Mouse (Mus musculus) hindbrain, embryonic 16.5 days (tissue): ENCODE measurements around the gene Gtpbp1. TPM values are rescaled to one million over a fixed set of nuclear protein-coding genes. Genes with fewer than 3 reads are reported as not detected.

ENCODE experiments used
- ATAC-seq: fragments of 200-750 bp; cut with Nextera tagmentation; 2 replicates; pipeline ENCODE4 v1.8.0; 2017; ENCODE audit warnings: moderate TSS enrichment, moderate library complexity
- H3K27ac ChIP-seq: fragments of 300-500 bp; sonication (generic); 2 replicates; pipeline ENCODE4 v1.5.1; 2014; ENCODE audit warnings: low read depth, mild to moderate bottlenecking, control low read depth, low read length, moderate library complexity
- H3K27me3 ChIP-seq: fragments of 300-500 bp; sonication (generic); replicated peaks from 2 replicates; pipeline ENCODE4 v1.6.1; 2014; ENCODE audit warnings: low read length; ENCODE audit not compliant: control insufficient read depth, insufficient read depth
- H3K36me3 ChIP-seq: fragments of 300-500 bp; sonication (generic); 2 replicates; pipeline ENCODE4 v1.6.1; 2014; ENCODE audit warnings: mild to moderate bottlenecking, low read length, moderate library complexity, mixed read lengths; ENCODE audit not compliant: control insufficient read depth, insufficient read depth
- H3K4me1 ChIP-seq: fragments of 300-500 bp; sonication (generic); 2 replicates; pipeline ENCODE4 v1.6.1; 2014; ENCODE audit warnings: low read depth, low read length; ENCODE audit not compliant: control insufficient read depth, insufficient read depth
- H3K4me2 ChIP-seq: fragments of 300-500 bp; sonication (generic); 2 replicates; pipeline ENCODE4 v1.6.1; 2014; ENCODE audit warnings: mild to moderate bottlenecking, low read length, control low read depth, moderate library complexity
- H3K4me3 ChIP-seq: fragments of 300-500 bp; sonication (generic); 2 replicates; pipeline ENCODE4 v1.5.1; 2014; ENCODE audit warnings: mild to moderate bottlenecking, low read length, control low read depth, moderate library complexity
- H3K9ac ChIP-seq: fragments of 300-500 bp; sonication (generic); 2 replicates; pipeline ENCODE4 v1.6.1; 2014; ENCODE audit warnings: low read depth, mild to moderate bottlenecking, control low read depth, low read length, moderate library complexity
- H3K9me3 ChIP-seq: fragments of 300-500 bp; sonication (generic); 2 replicates; pipeline ENCODE4 v1.6.1; 2014; ENCODE audit warnings: mild to moderate bottlenecking, low read length, moderate library complexity; ENCODE audit not compliant: control insufficient read depth
- WGBS: fragments of 180-500 bp; shearing (Covaris S2); extraction: QIAGEN DNeasy Blood & Tissue Kit; methylation state at CpG from one replicate; pipeline ENCODE4 v1.1.7; 2014; 5-methylcytosine and 5-hydroxymethylcytosine counted together
- polyA plus RNA-seq: library from polyadenylated mRNA; unstranded; fragments of >200 nt; fragmentation: Nextera tagmentation; extraction: Ambion mirVana; gene quantifications from 2 replicates; pipeline ENCODE4 v1.2.1, GENCODE M21; 2015

The Gtpbp1 gene
- polyA plus RNA-seq, 1 experiment from 2014 or later = 46.0 TPM

DNA sequence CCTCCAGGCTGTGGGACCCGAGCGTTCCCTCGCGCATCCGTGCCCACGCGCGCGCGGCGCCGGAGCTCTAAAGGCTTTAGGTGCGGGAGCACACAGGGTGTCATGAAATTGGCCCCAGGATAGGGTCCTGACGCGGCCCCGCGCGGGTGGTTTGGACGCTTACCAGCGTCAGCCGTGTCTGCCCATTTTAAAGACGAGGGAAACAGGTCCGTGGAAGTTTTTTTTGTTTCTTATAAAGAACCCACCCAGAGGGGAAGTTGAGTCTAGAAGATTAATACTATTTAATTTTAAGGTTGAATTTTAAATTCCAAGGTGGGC is 52.0 kb downstream of the Gtpbp1 start:
- Histone ChIP-seq H3K9me3 (no peaks in the 10 kb centered on the region), H3K4me3 (peak overlapping the region; percentile 98), H3K4me1 (peaks cover 14% of the 10 kb centered on the region), H3K36me3 (peaks cover 10% of the 10 kb centered on the region), H3K4me2 (peak overlapping the region; percentile 80), H3K27ac (peak overlapping the region; percentile 65), H3K9ac (peak overlapping the region; percentile 89), H3K27me3 (no peaks in the 10 kb centered on the region)
- no peak for ATAC-seq
- WGBS = under 1% methylated on average over 23 of the region's 23 CpGs

DNA sequence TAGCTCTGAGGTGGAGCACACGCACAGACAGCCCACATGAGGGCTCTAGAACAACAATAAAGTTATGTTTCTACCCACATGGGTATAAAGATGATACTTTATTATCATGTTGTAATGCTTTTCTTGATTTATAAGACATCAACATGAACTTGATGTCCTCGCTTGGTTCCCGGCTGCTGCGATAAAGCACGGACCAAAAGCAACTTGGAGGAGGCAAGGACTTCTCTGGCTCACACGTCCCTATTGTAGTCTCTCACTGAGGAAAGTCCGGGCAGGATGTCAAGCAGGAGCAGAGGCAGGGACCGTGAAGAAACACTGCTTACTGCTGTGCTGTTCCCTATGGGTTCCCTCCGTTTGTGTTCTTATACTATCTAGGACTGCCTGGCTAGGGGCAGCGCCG is 53.4 kb downstream of the Gtpbp1 start:
- H3K4me3 ChIP-seq = no peak overlapping the region
- H3K27me3 ChIP-seq = no peaks in the 10 kb centered on the region
- H3K4me1 ChIP-seq = peaks cover 14% of the 10 kb centered on the region
- WGBS = 90% methylated on average over 11 of the region's 11 CpGs
- H3K27ac ChIP-seq = no peak overlapping the region
- H3K36me3 ChIP-seq = 0 out of 2 replicates have a peak, but pooled peaks cover under 1% of the 10 kb centered on the region
- H3K9me3 ChIP-seq = no peaks in the 10 kb centered on the region
- H3K9ac ChIP-seq = no peak overlapping the region
- no peak for ATAC-seq
- H3K4me2 ChIP-seq = no peak overlapping the region

DNA sequence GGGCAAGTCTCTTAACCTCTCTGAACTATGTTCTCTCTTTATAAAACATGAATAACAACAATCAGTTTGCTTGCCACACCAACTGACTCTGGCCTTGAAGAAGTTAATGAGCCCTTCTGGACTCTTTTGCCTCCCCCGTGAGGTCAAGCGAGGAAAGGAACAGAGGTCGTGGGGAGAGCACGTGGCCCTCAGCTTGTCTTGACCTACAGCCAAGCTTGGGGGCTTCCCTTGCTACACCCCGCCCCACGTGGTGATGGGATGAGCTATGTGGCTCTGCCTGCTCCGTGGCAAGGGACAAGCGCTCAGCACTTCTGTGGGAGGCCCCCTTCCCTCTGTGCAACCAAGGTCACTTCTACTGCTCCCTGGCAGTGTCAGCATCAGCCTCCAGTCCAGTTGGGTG is 54.1 kb downstream of the Gtpbp1 start:
- no peak overlapping the region for H3K4me2 ChIP-seq
- H3K4me1 ChIP-seq = peaks cover 14% of the 10 kb centered on the region
- 80% methylated on average over 8 of the region's 8 CpGs for WGBS
- no peak for ATAC-seq
- no peak overlapping the region for H3K4me3 ChIP-seq
- H3K9ac ChIP-seq = no peak overlapping the region
- no peaks in the 10 kb centered on the region for H3K27me3 ChIP-seq
- no peaks in the 10 kb centered on the region for H3K9me3 ChIP-seq
- no peaks in the 10 kb centered on the region for H3K36me3 ChIP-seq
- H3K27ac ChIP-seq = no peak overlapping the region

DNA sequence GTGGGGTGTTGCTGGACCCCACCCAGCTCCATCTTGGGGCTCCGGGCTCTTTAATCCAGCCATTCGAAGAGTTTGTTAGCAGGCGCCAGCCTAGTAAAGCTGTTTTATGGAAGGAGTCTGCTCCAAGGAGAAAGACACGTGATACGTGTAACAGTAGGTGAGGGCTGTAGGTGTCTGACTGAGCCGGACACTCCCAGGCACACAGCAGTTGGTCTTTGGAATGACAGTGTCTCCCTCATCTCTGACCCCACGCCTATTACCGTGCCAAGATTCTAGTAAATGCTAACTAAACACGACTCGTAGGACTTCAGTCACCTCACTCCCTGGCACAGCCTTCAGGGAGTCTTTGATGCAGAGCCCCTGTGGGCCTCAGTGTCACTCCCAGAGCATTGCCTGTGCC is 54.7 kb downstream of the Gtpbp1 start:
- no peak overlapping the region for H3K4me3 ChIP-seq
- WGBS = 87% methylated on average over 10 of the region's 10 CpGs
- H3K27me3 ChIP-seq = no peaks in the 10 kb centered on the region
- no peak overlapping the region for H3K4me2 ChIP-seq
- no peak for ATAC-seq
- H3K36me3 ChIP-seq = no peaks in the 10 kb centered on the region
- H3K4me1 ChIP-seq = peaks cover 14% of the 10 kb centered on the region
- H3K9me3 ChIP-seq = no peaks in the 10 kb centered on the region
- H3K27ac ChIP-seq = no peak overlapping the region
- H3K9ac ChIP-seq = no peak overlapping the region

DNA sequence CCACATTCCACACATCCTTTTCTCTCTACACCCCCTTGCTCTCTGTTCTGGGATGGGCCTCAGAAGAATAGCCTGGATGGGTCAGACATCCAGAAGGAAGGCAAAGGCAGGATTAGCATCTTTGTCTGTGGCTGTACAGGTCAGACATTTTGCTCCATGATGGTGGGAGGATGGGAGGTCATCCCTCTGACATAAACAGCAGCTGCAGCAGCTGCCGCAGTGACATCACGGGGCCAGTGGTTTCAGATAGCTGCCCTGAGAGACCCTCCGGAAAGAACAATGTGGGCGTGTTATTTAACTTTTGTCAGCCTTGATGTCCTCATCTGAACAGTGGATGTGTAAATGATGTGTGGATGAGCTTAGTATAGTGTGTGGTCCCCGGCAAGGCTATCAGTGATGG is 55.2 kb downstream of the Gtpbp1 start:
- ATAC-seq = no peak
- H3K4me2 ChIP-seq = no peak overlapping the region
- H3K4me1 ChIP-seq = peaks cover 9% of the 10 kb centered on the region
- H3K27ac ChIP-seq = no peak overlapping the region
- H3K9me3 ChIP-seq = no peaks in the 10 kb centered on the region
- H3K4me3 ChIP-seq = no peak overlapping the region
- no peaks in the 10 kb centered on the region for H3K36me3 ChIP-seq
- no peak overlapping the region for H3K9ac ChIP-seq
- WGBS = 84% methylated on average over 5 of the region's 5 CpGs
- H3K27me3 ChIP-seq = no peaks in the 10 kb centered on the region

DNA sequence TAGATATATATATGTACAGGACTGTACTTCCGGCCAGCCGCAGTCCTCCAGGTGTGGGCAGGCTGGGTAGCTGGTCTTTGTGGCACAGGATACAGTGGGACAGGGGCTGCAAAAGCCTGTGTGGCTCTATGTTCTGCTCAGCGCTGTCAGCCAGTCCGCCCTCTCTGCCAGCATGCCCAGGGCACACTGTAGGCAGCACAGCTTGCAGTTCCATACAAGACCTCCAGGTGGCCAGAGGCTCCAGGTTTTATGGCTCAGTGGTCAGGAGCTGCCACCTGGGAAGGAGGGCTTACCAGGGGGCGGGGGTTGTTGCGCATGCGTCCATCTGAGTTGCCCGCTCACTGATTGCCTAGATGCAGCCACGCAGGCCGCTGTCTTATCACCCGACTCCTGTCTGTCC is 57.4 kb downstream of the Gtpbp1 start:
- no peak for ATAC-seq
- WGBS = 49% methylated on average over 11 of the region's 11 CpGs

DNA sequence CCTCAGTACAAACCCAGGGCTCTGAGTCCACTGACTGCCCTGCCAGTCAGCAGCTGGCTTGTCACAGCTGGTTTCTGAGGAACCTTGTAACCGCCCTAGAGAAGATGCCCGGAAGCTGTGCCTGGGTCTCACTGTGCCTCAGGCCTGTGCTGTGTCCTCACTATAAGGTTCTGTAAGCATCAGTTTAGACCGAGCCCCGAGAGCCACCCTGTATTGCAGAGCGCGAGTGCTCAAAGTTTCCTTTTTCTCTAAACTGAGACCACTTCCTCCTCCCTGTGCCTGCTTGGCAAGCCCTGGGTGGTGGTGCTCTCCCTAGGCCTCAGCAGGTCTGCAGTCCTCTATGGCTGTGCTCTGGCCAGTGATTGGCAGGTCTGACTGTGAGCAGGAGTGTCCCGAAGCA is 58.5 kb downstream of the Gtpbp1 start:
- Histone ChIP-seq H3K4me3 (no peak overlapping the region), H3K36me3 (no peaks in the 10 kb centered on the region), H3K9ac (no peak overlapping the region), H3K4me2 (no peak overlapping the region), H3K4me1 (no peaks in the 10 kb centered on the region), H3K27me3 (no peaks in the 10 kb centered on the region), H3K9me3 (no peaks in the 10 kb centered on the region), H3K27ac (no peak overlapping the region)
- 92% methylated on average over 7 of the region's 7 CpGs for WGBS
- no peak for ATAC-seq

More for the DNA sequence above, 57.4 kb downstream of the Gtpbp1 start:
- H3K4me2 ChIP-seq = no peak overlapping the region
- peaks cover under 1% of the 10 kb centered on the region; the same call in 1 of the 2 replicates for H3K4me1 ChIP-seq
- no peak overlapping the region for H3K4me3 ChIP-seq
- no peaks in the 10 kb centered on the region for H3K9me3 ChIP-seq
- no peaks in the 10 kb centered on the region for H3K36me3 ChIP-seq
- H3K27ac ChIP-seq = no peak overlapping the region
- H3K27me3 ChIP-seq = no peaks in the 10 kb centered on the region
- H3K9ac ChIP-seq = no peak overlapping the region

DNA sequence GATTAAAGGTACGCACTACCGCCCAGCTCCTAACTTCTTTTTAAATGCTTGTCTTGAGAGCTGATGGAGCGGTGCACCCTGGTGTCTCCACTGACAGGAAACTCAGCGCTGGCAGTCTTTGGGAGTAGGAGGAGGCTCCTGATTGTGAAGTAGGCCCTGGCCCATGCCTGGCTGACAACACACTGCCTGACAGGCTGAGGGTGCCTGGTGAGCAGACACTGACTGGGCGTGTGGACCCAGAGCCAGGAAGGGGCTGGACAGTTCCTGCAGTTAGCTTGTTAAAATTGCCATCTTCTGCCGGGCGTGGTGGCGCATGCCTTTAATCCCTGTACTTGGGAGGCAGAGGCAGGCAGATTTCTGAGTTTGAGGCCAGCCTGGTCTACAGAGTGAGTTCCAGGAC is 59.6 kb downstream of the Gtpbp1 start:
- Histone ChIP-seq H3K9ac (no peak overlapping the region), H3K27ac (no peak overlapping the region), H3K4me2 (no peak overlapping the region), H3K27me3 (no peaks in the 10 kb centered on the region), H3K4me1 (no peaks in the 10 kb centered on the region), H3K9me3 (no peaks in the 10 kb centered on the region), H3K4me3 (no peak overlapping the region), H3K36me3 (no peaks in the 10 kb centered on the region)
- ATAC-seq = no peak
- 86% methylated on average over 8 of the region's 8 CpGs for WGBS

DNA sequence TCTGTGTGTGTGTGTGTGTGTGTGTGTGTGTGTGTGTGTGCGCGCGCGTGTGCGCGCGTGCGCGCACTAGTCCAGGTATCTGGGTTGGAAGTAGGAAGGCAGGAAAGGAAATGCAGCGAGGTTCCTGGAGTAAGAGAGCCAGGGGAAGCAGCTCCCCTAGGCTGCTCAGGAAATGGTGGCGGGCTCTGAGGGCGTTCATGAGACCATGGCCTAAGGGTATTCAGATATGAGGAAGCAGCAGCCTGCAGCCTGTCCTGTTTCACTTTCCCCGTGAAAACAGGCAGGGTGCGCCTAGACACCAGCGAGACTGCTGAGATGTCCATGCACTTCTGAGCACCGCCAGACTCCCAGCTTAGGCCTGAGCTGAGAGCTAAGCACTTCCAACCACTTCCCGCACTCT is 61.1 kb downstream of the Gtpbp1 start:
- ATAC-seq = no peak
- H3K4me1 ChIP-seq = no peaks in the 10 kb centered on the region
- H3K9me3 ChIP-seq = no peaks in the 10 kb centered on the region
- no peak overlapping the region for H3K27ac ChIP-seq
- H3K4me2 ChIP-seq = no peak overlapping the region
- no peak overlapping the region for H3K9ac ChIP-seq
- 84% methylated on average over 17 of the region's 17 CpGs for WGBS
- H3K27me3 ChIP-seq = no peaks in the 10 kb centered on the region
- H3K4me3 ChIP-seq = no peak overlapping the region
- H3K36me3 ChIP-seq = no peaks in the 10 kb centered on the region

DNA sequence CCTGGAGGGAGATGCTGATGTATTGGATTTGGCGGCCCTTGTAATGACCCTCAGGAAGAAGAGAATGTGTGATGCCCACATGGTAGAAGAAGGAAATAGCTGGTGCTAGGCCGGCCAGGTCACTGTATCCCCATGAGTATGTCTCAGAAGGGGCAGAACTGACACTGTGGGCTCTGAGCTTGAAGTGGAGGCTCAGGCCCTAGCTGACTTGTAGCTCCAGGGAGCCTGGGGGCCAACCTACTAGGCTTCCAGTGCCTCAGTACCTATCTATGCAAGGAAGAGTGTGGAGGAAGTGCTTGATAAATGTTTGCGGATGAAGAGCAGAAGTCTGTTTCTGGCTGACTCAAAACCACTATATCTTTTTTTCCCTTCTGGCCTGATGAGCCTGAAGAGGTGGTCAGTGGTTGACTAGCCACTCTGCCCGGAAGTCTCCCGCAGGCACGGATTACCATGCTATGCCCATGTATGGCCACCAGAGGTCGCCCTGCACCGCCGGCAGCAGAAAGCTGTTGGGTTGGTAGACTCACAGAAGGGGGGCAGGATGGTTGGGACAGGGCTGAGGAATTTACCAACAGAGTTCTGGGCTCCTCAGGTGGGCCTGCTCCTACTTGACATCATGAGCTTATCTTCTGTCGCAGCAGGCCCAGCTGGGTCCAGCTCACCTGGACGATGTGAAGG is 62.2 kb downstream of the Gtpbp1 start:
- Histone ChIP-seq H3K27me3 (no peaks in the 10 kb centered on the region), H3K9me3 (no peaks in the 10 kb centered on the region), H3K27ac (no peak overlapping the region), H3K4me3 (no peak overlapping the region), H3K4me1 (no peaks in the 10 kb centered on the region), H3K9ac (peak overlapping the region; percentile 11; the same call in 1 of the 2 replicates), H3K4me2 (no peak overlapping the region), H3K36me3 (no peaks in the 10 kb centered on the region)
- WGBS = 21% methylated on average over 11 of the region's 11 CpGs
- peak; percentile 49 for ATAC-seq
